Mouse (Mus musculus) layer of hippocampus, adult 9-11 months (tissue): Measurements from ENCODE around the gene Myl12a.

Experiments
- DNase-seq: peaks from one replicate; pipeline ENCODE4 v3.0.0; 2022

The Myl12a gene

DNA sequence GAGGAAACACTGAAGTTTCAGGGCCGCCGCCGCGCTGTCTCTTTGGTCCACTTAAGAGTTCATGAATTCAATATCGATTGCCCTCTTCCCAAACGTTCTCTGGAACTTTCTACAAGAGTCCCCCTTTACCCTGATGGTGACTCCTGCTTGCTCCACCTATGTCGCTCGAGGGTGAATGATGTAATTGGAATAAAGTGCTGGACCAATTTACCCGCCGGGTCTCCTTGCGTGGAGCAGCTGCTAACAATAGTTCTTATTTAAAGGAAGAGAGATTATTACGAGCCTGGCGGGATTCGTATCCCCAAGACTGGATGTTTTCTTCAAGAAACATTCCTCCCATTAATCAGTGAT, at the start of gene Myl12a:
Gene Myl12a, minus strand, starts transcription at position 135 of the 351 bp plus-strand sequence.
- DNase-seq = no peak

DNA sequence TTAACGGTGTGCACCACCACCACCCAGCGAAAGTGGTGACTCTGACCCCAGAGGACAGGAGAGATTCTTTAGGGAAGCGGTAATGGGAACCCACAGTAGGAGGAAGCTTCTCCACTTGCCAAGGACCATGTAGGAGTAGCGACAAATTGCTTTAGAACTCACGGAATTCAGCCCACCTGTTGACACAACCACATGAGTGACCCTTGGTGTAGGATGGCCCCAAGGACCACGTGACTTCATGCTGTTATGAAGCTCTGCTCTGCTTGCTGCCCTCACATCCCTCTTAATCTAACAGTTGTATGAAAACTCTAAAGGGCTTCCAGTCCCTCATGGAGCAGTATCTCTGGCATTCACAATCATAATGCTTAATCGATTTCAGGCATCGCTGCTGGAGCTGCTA, 46.6 kb upstream of the Myl12a start:
- DNase-seq = no peak

DNA sequence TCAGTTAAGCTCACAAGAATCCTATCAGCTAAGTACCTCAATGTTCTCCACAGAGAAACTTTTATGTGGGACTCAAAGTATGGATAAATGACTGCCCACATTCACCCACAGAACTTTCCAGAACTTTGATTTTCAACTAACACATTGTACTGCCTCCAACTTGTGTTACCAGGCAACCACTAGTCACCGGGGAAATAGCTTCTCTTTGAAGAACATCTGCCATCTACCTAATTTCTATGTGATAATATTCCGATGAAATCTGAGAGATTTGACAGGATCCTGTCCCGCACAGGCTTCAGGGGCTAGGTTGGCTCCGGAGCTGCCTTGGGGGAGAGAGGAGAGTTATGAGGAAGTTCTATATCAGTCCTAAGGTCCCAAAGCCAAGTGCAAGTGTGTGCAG, 44.2 kb upstream of the Myl12a start:
- DNase-seq = no peak

DNA sequence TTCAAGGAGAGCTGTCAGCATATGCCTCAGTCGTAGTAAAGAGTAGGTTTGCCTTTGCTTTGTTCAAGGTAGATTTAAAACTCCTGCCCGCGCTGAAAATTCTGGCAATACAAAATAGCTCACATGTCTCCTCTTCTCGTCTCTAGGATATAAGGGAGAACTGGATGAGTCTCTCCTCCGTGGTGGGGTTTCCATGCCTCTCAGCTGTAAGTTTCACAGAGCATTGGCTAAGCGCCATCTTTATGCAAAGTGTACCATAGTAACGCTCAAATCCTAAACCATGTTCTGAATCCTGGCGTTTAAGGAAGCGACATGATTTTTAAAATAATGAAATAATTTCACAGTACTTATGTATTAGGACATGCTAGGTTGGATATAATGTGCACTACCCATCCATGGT, 42.9 kb upstream of the Myl12a start:
- DNase-seq = no peak

DNA sequence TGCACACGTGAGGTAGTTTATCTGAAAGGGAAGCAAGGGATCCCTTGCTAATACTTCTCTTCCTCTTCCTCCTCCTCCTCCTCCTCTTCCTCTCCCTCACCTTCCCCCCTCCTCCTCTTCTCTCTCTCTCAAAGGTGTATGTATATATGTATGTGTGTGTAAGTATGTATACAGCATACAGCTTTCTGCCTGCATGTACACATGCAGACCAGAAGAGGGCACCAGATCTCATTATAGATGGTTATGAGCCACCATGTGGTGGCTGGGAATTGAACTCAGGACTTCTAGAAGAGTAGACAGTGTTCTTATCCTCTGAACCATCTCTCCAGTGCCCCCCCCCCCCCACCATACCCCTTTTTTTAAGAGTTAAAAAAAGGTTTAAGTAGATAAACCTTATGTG, 40.0 kb upstream of the Myl12a start:
- DNase-seq = no peak

DNA sequence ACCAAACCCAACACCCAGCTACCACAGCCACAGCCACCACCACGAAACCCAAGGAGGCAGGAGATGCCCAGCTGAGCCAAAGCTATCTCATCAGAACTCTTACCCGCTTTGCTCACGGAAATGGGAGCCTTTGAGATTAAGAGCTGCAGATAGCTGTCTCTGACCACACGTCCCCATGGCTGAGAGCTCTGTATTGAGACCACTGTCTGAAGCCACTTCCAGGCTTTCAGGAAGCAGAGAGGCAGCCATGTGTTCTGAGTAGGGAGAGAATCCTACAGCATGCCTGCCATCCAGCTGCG, 37.9 kb upstream of the Myl12a start:
- no peak for DNase-seq

DNA sequence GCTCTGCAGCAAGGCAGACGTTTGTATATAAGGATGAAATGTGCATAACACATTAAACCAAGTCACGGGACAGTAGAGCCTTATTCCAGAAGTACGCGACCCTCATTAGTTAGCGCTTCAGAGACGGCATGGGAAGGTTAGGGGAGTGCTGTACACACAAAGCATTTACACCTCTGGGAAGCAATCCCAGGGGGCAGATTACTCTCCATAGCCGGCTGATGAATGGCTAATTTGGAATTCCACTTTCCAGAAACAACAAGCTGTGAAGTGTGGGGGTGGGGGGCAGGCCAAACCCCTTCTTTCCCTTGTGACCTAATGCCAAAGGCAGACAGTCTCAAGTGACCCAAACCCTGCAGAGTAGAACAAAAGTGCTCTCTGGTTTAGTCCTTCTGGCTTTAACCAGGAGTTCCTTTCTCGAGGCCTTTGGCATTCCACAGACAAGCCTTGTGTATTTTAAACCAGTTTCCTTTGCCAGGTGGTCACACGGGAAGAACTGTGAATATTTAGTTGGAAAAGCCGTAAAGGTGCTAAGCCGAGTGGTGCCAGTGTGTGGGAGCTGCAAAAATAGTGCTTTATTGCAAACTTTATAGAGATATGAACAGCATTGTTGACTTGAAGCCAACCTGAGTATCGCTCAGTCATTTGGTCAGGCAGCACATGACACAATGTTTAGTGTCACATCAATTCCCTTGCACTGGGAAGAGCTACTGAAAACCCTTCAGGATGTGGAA, 37.3 kb upstream of the Myl12a start:
- DNase-seq = no peak

DNA sequence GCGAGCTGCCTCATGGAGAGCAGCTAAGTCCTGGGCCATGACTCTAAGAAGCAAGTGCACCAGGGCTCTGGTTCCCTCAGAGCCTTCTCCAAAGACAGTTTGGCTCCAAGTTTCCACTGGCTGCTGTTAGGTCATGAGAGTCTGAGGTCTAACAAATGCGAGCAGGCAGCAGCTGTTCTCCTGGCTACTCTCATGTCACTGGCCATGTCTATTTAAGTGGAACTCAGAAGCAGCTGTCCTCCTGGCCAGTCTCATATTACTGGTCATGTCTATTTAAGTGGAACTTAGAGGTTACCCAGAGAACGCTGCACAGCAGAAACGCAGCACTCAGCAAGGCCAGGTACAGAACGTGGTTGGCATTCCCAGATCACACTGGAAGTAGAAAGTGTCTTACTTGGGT, 36.1 kb upstream of the Myl12a start:
- DNase-seq = no peak

DNA sequence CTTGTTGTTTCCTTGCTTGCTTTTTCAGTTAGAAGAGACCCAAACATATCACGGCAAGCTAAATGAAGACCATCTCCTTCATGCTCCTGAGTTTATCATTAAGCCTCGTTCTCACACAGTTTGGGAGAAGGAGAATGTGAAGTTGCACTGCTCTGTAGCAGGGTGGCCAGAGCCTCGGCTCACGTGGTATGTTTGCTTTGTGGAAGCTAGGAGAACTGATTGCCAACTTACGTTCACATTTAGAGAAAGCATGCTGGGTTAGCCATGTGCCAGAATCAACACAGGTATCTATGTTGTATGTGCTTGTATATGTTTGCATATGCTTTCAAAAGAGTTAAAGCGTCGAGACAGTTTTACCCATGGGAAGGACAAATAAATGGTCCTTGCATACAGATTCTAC, 34.5 kb upstream of the Myl12a start:
- DNase-seq = no peak

DNA sequence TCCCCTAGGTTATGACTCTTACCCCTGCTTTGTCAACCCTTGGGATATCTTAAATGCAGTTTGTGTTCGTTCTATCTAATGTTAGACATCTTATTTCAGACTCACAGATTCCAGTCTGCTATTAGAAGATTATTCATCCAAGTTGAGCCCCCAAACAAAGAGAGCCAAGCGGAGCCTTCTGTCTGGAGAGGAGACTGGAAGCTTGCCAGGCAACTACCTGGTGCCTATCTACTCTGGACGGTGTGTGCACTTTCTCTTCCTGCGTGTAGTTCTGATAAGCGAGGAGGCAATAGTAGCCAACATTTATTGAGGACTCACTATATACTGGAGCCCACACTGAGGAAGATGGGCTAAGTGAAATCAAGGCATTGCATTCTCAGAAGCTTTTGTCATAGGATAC, 31.8 kb upstream of the Myl12a start:
- no peak for DNase-seq

DNA sequence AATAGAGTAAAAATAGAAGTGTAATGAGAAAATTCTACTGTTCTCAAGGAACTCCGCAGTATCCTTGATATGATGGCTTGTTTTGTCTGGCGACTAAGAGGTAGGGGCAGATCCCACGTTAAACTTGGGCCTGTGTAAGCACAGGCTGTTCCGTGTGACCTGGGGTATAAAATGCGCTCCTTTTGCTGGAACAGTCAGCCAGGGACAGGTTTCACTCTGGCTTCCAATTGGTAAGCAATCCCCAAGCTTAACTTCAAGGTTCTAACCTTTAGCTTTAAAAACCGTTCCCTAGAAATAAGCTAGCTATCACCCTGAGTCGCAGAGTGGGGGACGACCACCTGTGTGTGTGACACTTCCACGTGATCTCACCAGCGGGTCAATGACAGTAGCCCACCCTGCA, 30.0 kb upstream of the Myl12a start:
- DNase-seq = no peak

DNA sequence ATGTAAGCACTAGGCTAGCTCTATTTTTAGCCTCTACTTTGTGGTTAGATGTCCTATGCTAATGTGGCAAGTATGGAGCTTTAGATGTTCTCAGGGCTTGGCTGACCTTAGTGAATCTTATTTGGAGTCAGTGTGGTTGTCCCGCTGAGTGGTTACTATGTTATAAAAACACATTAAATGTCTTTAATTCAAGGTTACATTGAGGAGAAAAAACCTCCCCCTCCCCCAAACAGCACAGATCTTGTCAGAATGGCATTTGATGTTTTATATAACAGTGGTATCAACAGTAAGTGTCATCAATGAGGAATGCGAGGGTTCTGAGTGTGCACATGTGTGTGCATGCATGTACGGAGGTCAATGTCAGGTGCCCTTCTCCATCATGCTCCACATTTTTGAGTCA, 24.5 kb upstream of the Myl12a start:
- no peak for DNase-seq

DNA sequence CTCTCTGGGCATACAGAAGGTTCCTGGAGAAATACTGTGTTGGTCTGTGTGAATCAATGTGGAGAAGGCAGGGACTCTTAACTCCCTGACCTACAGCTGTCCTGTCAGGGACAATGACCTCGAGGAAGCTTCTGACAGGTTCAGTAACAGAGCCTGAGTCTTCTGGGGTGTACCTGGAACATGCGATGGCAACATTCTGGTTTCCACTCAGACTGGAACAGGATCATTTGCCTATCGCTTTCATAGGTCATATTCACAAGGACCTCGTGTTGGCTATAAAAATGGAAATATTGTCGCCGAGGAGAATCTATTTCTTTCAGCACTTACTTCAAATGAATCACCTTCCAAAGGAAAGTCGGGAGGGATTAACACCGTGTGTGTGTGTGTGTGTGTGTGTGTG, 23.2 kb upstream of the Myl12a start:
- no peak for DNase-seq

DNA sequence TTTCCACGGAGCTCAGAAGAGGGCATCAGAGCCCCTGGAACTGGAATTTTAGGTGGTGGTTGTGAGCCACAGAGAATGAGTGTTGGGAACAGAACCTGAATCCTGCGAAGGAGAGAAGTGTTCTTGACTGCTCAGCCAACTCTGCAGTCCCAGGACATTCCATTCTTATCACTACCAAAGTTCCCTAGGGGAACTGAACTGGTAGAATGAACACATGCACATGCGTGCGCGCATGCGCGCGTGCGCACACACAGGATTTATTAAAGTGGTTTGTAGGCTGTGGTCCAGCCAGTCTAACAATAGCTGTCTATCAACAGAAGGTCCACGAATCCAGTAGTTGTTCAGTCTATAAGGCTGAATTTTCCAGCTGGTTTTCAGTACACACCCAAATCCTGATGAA, 21.4 kb upstream of the Myl12a start:
- no peak for DNase-seq

DNA sequence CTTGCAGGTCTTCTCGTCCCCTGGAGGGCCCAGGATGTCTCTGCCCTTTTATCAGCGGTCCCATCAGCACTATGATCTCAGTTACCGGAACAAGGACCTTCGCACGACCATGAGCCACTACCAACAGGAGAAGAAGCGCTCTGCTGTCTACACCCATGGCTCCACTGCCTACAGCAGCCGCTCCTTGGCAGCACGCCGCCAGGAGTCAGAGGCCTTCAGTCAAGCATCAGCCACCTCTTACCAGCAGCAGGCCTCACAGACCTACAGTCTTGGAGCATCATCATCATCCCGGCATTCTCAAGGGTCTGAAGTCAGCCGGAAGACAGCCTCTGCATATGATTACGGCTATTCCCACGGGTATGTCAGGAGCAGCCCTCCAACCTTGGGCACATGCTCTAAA, 20.2 kb upstream of the Myl12a start:
- no peak for DNase-seq

DNA sequence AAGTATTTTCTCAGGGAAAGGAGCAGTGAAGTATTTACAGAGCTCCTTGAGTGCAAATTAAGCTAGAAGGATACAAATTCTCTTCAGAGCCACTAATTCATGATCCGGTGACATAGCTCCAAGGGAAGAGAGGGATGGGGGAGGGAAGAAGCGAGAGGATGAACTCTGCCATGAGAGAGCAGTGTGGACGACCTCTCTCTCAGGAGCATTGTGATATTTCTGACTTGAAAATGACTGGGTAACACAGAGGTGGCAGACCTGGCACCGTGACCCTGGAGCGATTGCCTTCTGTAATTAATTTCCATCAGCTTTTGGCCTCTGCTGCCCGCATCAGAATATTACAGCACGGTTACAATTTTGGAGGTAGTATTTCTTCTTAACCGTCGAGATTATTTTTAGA, 17.2 kb upstream of the Myl12a start:
- no peak for DNase-seq

DNA sequence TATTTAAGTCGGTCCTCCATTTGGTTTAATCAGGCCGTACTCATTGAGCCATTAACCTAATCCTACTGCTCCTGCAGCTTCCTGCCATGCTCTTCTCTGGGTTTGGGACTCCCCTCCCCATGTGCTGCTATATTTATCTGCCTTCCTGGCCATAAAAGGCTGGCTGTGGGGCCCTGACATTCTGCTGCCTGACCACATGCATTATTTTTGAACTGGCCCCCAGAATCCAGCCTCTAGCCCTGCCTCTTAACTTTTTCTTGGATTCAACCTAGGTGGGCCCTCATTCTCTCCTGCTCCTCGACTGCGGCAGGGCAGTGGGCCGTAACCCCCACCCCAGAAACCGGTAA, 16.6 kb upstream of the Myl12a start:
- no peak for DNase-seq

DNA sequence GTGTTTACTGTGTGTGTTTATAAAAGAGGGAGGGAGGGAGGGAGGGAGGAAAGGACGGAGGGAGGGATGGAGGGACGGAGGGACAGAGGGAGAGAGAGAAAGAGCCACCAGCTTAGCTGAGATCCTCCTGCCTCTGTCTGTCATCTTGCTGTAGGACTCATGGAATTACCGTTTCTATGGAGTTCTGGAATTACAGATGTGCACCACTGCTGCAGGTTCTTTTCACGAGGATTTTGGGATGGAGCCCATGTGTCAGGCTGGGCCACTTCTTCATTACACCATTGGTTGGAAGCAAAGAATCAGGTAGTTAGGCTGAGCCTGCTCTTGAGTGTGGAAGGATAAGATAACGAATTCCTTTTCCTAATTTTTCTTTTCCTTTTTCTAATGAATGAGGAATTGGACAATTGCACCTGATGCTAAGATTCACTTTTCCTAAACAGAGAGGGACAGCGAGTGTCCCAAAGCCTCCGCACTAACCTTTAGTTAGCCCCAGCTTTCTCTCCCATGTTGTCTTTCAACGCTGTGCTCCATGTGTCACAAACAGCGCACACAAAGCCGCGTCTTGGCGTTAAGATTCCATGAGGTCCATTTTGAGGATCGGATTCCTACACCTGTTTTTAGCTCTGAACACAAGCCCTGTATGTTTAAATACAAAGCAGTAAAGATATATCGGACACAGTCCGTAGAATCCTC, 16.1 kb upstream of the Myl12a start:
- DNase-seq = no peak

DNA sequence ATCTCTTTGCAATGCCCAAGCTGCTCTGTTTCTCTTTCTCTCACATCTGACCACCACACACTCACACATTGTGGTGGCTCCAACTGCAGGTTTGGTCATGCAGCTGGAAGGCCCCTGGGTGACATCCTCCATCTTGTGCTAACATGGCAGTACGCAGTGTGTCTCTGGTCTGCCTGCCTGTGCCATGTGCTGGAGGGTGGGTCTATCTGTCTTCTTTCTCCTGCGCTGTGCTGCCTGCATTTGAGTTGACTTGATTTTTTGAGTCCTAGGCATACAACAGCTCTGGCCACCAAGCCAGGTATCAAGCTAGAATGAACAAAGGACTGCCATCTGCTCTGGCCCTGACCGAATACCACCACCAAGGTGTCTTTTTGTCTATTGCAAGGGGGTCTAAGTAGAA, 15.5 kb upstream of the Myl12a start:
- no peak for DNase-seq

DNA sequence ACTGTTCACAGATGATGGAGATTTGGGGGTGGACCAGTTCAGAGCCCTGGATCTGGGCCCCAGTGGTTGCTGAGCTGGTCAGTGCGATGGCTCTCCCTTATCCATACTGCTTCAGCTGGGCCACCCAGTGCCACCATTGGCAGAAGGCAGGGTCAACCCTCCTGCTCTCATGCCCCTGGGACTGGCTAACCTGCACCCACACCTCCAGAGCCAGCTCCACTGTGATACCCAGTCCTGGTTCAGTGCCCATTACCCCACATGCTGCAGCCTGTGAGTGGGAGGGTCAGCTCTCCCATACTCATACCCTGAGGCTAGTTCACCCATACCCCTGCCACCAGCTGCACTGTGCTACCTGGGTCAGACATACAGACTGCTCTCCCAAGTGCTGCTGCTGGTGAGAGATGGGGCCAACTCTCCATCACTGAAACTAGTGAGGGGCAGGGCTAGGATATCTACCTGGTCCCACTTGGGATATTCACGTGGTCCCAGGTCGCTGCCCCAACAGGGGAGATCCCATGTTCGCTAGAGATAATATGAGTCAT, 14.8 kb upstream of the Myl12a start:
- DNase-seq = no peak

DNA sequence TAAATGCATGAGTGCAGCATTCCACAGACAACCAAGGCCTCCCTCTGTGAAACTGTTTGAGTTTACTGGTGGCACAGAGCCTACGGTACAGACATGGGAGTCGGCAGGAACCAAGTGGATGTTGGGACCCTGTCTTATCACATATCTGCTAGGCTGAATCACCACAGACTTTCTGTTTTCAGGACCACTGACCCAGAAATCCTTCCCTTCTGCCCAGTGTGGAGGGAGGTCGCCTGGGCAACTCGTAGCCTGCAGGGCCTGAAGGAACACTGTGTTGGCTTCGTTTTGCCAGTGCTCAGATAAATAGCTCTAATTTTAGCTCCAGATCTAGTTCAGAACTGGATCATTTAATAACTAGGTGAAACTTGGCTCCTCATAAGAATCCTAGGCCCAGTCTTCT, 12.2 kb upstream of the Myl12a start:
- no peak for DNase-seq

DNA sequence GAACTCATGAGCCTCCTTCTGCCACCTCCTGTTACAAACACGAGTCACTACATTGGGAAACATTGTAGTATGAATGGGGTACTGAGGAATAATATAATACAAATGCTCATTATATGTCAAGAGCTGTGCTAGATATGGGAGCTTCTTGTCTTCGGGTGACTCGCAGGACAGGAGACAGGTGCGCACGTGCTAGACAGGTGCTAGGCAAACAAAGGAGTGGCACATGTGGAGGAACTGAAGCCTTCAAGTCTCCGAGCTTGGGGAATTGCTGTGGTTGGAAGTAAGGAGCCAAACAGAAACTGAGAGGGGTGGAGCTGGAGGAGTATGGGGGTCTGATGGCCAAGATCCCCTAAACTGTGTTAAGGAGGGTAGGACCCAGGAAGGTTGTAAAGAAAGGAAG, 10.4 kb upstream of the Myl12a start:
- DNase-seq = no peak

DNA sequence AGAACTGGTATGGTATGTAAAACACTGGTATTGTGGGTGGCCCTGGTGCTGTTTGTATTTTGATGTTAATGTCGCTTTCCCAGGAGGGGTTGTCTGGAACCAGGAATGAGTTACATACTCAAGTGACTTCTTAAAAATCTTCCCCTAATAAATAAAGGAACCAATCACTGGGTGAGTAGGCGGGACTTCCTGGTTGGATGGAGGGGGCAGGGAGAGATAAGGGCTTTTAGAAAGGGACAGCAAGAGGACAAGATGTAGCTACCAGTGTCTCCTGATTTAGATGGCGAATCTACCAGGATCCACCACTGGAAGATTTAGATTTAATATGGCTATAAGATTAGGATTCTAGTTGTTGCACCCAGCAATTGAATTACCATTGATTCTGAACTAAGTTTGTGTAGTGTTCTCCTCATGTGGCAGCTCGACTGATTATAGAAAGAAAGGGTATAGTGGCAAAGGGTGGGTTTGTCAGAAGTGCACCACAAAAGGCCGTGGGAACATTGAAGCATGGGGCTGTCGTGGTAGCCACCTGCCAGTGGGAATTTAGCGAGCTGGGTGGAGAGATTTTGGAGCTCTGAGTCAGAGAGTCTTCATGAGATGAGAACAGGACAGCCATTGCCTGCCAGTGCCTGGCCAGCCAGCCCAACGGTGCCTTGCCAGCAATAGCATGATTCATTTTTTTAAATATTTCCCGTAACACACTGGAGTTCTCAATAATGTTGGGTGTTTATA, 9.4 kb upstream of the Myl12a start:
- DNase-seq = no peak

DNA sequence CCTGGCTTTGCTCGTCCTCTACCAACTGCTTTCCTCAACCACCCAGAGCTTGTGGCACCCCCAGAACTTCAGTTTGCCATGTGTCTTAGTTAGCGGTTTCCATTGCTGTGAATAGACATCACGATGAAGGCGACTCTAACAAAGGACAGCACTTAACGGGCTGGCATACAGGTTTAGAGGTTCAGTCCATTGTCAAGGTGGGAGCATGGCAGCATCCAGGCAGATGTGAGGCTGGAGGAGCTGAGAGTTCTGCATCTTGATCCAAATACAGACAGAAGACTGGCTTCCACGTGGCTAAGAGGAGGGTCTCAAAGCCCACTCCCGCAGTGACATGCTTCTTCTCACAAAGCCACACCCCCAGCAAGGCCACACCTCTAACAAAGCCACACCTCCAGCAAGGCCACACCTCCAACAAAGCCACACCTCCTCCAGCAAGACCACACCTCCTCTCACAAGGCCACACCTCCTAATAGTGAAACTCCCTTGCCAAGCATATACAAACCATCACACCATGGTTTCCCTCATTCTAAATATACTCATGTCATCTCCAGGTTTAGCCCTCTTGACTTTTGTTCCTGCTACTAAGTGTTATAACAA, 8.1 kb upstream of the Myl12a start:
- DNase-seq = no peak
